8 mouse cellular contexts compared by ENCODE assay signal in the genomic region with DNA sequence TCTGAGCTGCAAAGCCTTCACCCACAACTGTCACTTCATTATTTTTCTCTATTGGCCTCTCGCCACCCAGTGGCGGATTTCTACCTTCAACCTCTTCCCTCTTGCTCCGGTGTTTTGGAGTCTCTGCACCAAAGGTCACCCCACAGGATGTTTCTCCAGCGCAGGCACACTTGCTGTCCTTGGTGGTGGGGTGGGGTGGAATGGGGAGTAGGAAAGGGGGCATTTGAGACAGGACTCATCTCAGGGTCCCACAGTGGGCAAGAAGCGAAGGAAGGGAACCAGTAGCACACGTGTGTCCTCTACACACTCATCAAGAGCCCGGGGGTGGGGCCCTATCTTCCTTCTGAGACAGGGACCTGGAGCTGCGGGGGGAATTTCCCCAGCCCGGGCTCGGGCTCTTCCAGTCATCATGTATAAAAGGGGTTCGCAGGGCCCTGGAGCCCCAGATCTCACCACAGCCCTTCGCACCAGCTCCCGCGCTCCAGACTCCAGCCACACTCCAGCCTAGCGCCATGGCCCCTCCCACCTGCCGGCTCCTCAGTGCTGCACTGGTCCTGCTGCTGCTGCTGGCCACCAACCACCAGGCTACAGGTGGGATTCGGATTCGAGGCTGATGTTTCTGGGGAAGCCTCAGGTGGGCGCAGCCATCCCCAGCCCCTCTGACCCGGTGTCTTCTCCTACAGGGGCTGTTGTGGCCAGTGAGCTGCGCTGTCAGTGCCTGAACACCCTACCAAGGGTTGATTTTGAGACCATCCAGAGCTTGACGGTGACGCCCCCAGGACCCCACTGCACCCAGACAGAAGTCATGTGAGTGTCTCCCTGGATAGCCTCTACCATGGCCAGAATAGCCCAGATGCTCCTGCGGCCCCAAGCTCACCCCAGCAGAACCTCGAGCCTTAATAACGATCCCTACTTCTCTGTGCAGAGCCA. TPM values are rescaled to one million over a fixed set of nuclear protein-coding genes. Genes with fewer than 3 reads are reported as not detected.
DNase-seq lines count a peak whose midpoint lies in the region; ATAC-seq and TF ChIP-seq lines count a peak whose summit lies in the region.
"Had no signal": no experiment of that assay in that cellular context is flagged by ENCODE, and none has a peak within 500 bp of the region (broad histone marks: within the 10 kb centered on the region; RNA-seq: fewer than 3 reads in every experiment).

Gene Cxcl3, plus strand, starts transcription at position 445 of the 930 bp plus-strand sequence.

- H3K9me3 ChIP-seq in forebrain, embryonic 12.5 days, result no peaks in the 10 kb centered on the region

- no peak within 1 kb of the TSS for H3K9ac ChIP-seq in forebrain, embryonic 12.5 days

- peaks cover 3% of the 10 kb centered on the region; the same call in 1 of the 2 replicates for H3K4me1 ChIP-seq in forebrain, embryonic 12.5 days
- H3K4me1 ChIP-seq in lung, adult 2 months (ENCODE audit: control insufficient read depth, insufficient read depth, low read length), result 0 out of 2 replicates have a peak, but pooled peaks cover 2% of the 10 kb centered on the region

- WGBS in forebrain, embryonic 12.5 days, result 17% methylated on average over 26 of the region's 26 CpGs
- WGBS in lung, adult 2 months, result 17% methylated on average over 26 of the region's 26 CpGs

- peak within 1 kb of the TSS; percentile 67 for H3K4me2 ChIP-seq in forebrain, embryonic 12.5 days

- peak within 1 kb of the TSS; percentile 32 for H3K4me3 ChIP-seq in forebrain, embryonic 12.5 days (replicated peaks)
- peak within 1 kb of the TSS; percentile 37 for H3K4me3 ChIP-seq in lung, adult 2 months (replicated peaks; ENCODE audit: extremely low read depth, low read depth, low read length)

- DNase-seq in A20 (ENCODE audit: low read depth, low spot score) (peak; percentile 4), ES-CJ7 (ENCODE audit: low read depth, low spot score) (peak; percentile 54)
- peak; percentile 43 for DNase-seq in kidney, adult 11 months
- DNase-seq in lung, adult 2 months, result peak; percentile 46
- no peak for DNase-seq in thymus, postnatal 10 days (ENCODE audit: low spot score in 2 of 2)

- H3K27ac ChIP-seq in forebrain, embryonic 12.5 days, result no peak within 1 kb of the TSS

- no peaks in the 10 kb centered on the region for H3K36me3 ChIP-seq in forebrain, embryonic 12.5 days (replicated peaks)

- TF ChIP-seq CTCF in lung, adult 2 months (IDR thresholded peaks at IDR 0.05; ENCODE audit: insufficient read depth, low read length), result peak; percentile 9; the same call in 1 of the 2 replicates

- H3K27me3 ChIP-seq in forebrain, embryonic 12.5 days, result no peaks in the 10 kb centered on the region

- TF ChIP-seq POLR2A in lung, adult 2 months (IDR thresholded peaks at IDR 0.05; ENCODE audit: borderline replicate concordance, extremely low read depth, low read depth, low read length), result no peak

- ATAC-seq in forebrain, embryonic 12.5 days (ENCODE audit: low FRiP score), result peak; percentile 89
- peak; percentile 20; the same call in 1 of the 2 replicates for ATAC-seq in neutrophil, adult 5-6 weeks (ENCODE audit: extremely low read depth, insufficient number of reproducible peaks, low FRiP score, poor library complexity, severe bottlenecking)

RNA-seq across cellular contexts. Expression of gene Cxcl3, which starts in this region (rescaled TPM):
- polyA plus RNA-seq in forebrain, embryonic 12.5 days (2016; fragmentation: Nextera tagmentation; extraction: Ambion mirVana), result not detected in 2 replicates
- polyA plus RNA-seq in lung, adult 2 months (2012; rRNA removed), result 0.87 and 1.5 TPM in 2 replicates
- 0.35 TPM in 1 of 2 replicates, not detected in the other for total RNA-seq in neutrophil, adult 5-6 weeks (2017)
- polyA plus RNA-seq: frontal cortex, adult 2 months had no signal

Comparison
In these comparisons a context has a peak if more than half of its experiments do, and no peak if none do; other contexts are left out.
1. Peak in ATAC-seq, H3K4me3 ChIP-seq and H3K4me2 ChIP-seq in forebrain, embryonic 12.5 days; RNA of the gene not detected or under 1 TPM.
2. Peak in ATAC-seq in neutrophil, adult 5-6 weeks; RNA of the gene not detected or under 1 TPM.
3. DNase-seq: peak in A20 (single experiment), ES-CJ7 (single experiment), kidney, adult 11 months (single experiment) and lung, adult 2 months (single experiment); none in thymus, postnatal 10 days (0 of 2).